Mouse (Mus musculus): Measurements from ENCODE around the gene Nudt14.

The Nudt14 gene

GRCm38 (mm10) chr12:112950040-112950760, 8.3 kb upstream of the Nudt14 start:
- peak; percentile 93 for DNase-seq

- DNase-seq = no peak
Observed at GRCm38 (mm10) chr12:112947307-112947706, 5.4 kb upstream of the Nudt14 start.

GRCm38 (mm10) chr12:112943669-112944068, 1.7 kb upstream of the Nudt14 start:
- DNase-seq = no peak

GRCm38 (mm10) chr12:112941156-112941775, 658 bp downstream of the Nudt14 start:
- DNase-seq = no peak

- DNase-seq = no peak
Observed at GRCm38 (mm10) chr12:112940710-112941109, 1.2 kb downstream of the Nudt14 start.

- DNase-seq = no peak
Observed at GRCm38 (mm10) chr12:112940238-112940637, 1.7 kb downstream of the Nudt14 start.

GRCm38 (mm10) chr12:112938873-112939565, 2.9 kb downstream of the Nudt14 start:
- DNase-seq = peak; percentile 65

- DNase-seq = no peak
Observed at GRCm38 (mm10) chr12:112938366-112938765, 3.6 kb downstream of the Nudt14 start.

GRCm38 (mm10) chr12:112937906-112938305, 4.0 kb downstream of the Nudt14 start:
- DNase-seq = no peak

GRCm38 (mm10) chr12:112932647-112933046, 9.3 kb downstream of the Nudt14 start:
- DNase-seq = no peak

GRCm38 (mm10) chr12:112929562-112930352, 12.2 kb downstream of the Nudt14 start, which contains the start of gene Jag2:
TSS of gene Jag2 (minus strand) at chr12:112929776.
- DNase-seq = no peak

GRCm38 (mm10) chr12:112928401-112929241, 13.3 kb downstream of the Nudt14 start:
- DNase-seq = no peak

GRCm38 (mm10) chr12:112927265-112927664, 14.7 kb downstream of the Nudt14 start:
- DNase-seq = no peak

GRCm38 (mm10) chr12:112925950-112926349, 16.0 kb downstream of the Nudt14 start:
- DNase-seq = no peak

- DNase-seq = no peak
Observed at GRCm38 (mm10) chr12:112922541-112922940, 19.4 kb downstream of the Nudt14 start.

GRCm38 (mm10) chr12:112921518-112921917, 20.4 kb downstream of the Nudt14 start:
- DNase-seq = no peak

GRCm38 (mm10) chr12:112917906-112918305, 24.0 kb downstream of the Nudt14 start:
- no peak for DNase-seq

- DNase-seq = no peak
Observed at GRCm38 (mm10) chr12:112917486-112917885, 24.4 kb downstream of the Nudt14 start.

- no peak for DNase-seq
Observed at GRCm38 (mm10) chr12:112916698-112917400, 25.1 kb downstream of the Nudt14 start.

GRCm38 (mm10) chr12:112915587-112915986, 26.3 kb downstream of the Nudt14 start:
- DNase-seq = no peak

- no peak for DNase-seq
Observed at GRCm38 (mm10) chr12:112914527-112914926, 27.4 kb downstream of the Nudt14 start.
